Mouse (Mus musculus): ENCODE measurements around the gene Olfr843.

The Olfr843 gene

DNA sequence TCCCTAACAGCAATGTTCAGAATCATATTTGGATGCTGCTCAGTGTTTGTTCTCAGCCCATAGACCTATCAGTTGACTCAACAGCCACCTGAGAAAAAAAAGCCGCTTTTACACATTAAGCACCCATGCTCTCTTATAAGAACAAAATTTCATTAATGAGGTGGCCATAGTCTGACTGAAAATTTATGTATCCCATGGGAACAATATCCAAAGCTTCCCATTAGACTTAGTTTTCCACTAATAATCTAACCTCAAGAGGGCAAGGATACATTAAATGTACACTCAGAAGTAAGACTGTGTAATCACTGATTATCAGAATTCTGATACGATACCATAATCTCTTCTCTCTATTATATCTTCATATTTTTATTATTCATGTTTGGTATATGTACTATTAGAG lies at the start of gene Olfr843:
TSS of gene Olfr843 (minus strand) at position 101 of the 400 bp plus-strand sequence.
- no peak for DNase-seq (ENCODE audit: low spot score in 2 of 2)

Data from frontal cortex, postnatal 36 days (tissue).